Mouse (Mus musculus): ENCODE measurements around the gene Wrb. TPM values are rescaled to one million over a fixed set of nuclear protein-coding genes. Genes with fewer than 3 reads are reported as not detected.

Gene Wrb
- polyA plus RNA-seq, 2 experiments from 2014 or later: 13.1 to 16.6 TPM

GRCm38 (mm10) chr16:96159091-96159731 is 14.0 kb downstream of the Wrb start:
- ATAC-seq: peak; percentile 75

GRCm38 (mm10) chr16:96159794-96160346 is 14.7 kb downstream of the Wrb start:
- ATAC-seq: no peak

GRCm38 (mm10) chr16:96160927-96161326 is 15.7 kb downstream of the Wrb start:
- ATAC-seq: no peak

GRCm38 (mm10) chr16:96161336-96161735 is 16.1 kb downstream of the Wrb start:
- no peak for ATAC-seq

- ATAC-seq: no peak
Measured at GRCm38 (mm10) chr16:96165723-96166264, 20.6 kb downstream of the Wrb start.

GRCm38 (mm10) chr16:96168837-96169236 is 23.6 kb downstream of the Wrb start:
- no peak for ATAC-seq

- no peak for ATAC-seq
Measured at GRCm38 (mm10) chr16:96173648-96174047, 28.4 kb downstream of the Wrb start.

- no peak for ATAC-seq
Measured at GRCm38 (mm10) chr16:96175399-96175798, 30.2 kb downstream of the Wrb start.

GRCm38 (mm10) chr16:96179156-96179555 is 33.9 kb downstream of the Wrb start:
- no peak for ATAC-seq

GRCm38 (mm10) chr16:96187619-96188018 is 42.4 kb downstream of the Wrb start:
- ATAC-seq: no peak

GRCm38 (mm10) chr16:96191531-96192506 is 46.6 kb downstream of the Wrb start, which contains the start of gene Lca5l:
TSS of gene Lca5l (minus strand) at chr16:96192271.
- peak; percentile 90 for ATAC-seq

GRCm38 (mm10) chr16:96199913-96200701 is 54.9 kb downstream of the Wrb start, which contains the start of gene Sh3bgr:
TSS of gene Sh3bgr (plus strand) at chr16:96200450.
- ATAC-seq: no peak

- ATAC-seq: no peak
Measured at GRCm38 (mm10) chr16:96200702-96201028, 55.5 kb downstream of the Wrb start.

- no peak for ATAC-seq
Measured at GRCm38 (mm10) chr16:96201485-96202232, 56.5 kb downstream of the Wrb start.

Other genes starting within 250 kb of the Wrb start
- 10 to 100 TPM; 21.0 to 29.4 TPM for gene Psmg1, start 154.4 kb upstream of the Wrb start, polyA plus RNA-seq (2017; shearing (Covaris generic))
- 10 to 100 TPM; 31.3 to 31.5 TPM for gene Brwd1, start 62.9 kb upstream of the Wrb start, polyA plus RNA-seq (2017; shearing (Covaris generic))
- gene Hmgn1, start 17.7 kb upstream of the Wrb start, polyA plus RNA-seq (2017; shearing (Covaris generic)): 10 to 100 TPM; 89.9 to 90.5 TPM
- gene Lca5l, start 46.9 kb downstream of the Wrb start, polyA plus RNA-seq (2017; shearing (Covaris generic)): under 1 TPM in 1 of 2 experiments, not detected in 1; 0.13 TPM
- gene Sh3bgr, start 55.0 kb downstream of the Wrb start, polyA plus RNA-seq (2017; shearing (Covaris generic)): not detected
- 1 to 10 TPM in 1 of 2 experiments, under 1 TPM in 1; 0.89 to 1.1 TPM for gene B3galt5, start 90.4 kb downstream of the Wrb start, polyA plus RNA-seq (2017; shearing (Covaris generic))

Measured in activated CD4-positive, CD25-positive, alpha-beta regulatory T cell, adult 4 months (primary cell).